Mouse (Mus musculus): ENCODE results near the gene Gm47841.

DNA sequence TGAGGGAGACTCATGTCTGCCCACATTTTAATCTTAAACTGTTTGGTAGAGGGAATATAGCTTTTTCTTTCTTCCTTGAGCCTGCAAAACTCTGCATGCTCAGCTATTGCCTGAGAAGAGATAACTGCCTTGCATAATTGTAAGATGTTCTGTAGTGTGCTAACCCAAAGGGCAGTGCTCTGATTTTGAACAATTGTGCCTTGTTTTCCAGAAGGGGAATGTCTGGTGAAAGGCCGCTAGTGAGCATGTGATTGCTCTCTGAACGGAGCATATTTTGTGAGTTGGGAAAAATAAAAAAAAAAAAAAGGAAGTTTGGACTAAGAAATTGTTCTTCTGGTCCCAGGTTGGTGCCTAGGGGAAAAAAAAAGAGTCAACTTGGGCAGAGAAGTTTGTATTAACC lies 18.2 kb downstream of the Gm47841 start:
- TF ChIP-seq CTCF (IDR thresholded peaks at IDR 0.05; ENCODE audit: low read depth), result no peak
- TF ChIP-seq EP300 (IDR thresholded peaks at IDR 0.05; ENCODE audit: low read depth), result no peak
